Mouse (Mus musculus): Measurements from ENCODE around the gene Ankrd26. TPM values are rescaled to one million over a fixed set of nuclear protein-coding genes. Genes with fewer than 3 reads are reported as not detected.
A peak's percentile ranks its signal among the peaks of the same experiment; 100 is the strongest.
"Not testable (repeated sequence)": the region's sequence is repeated elsewhere in the genome, so short reads cannot be mapped to it uniquely, and the experiment has no call there.

Ankrd26 gene
- 16.4 and 16.8 TPM in 2 replicates for polyA plus RNA-seq (2015; fragmentation: Nextera tagmentation; extraction: Ambion mirVana)

DNA sequence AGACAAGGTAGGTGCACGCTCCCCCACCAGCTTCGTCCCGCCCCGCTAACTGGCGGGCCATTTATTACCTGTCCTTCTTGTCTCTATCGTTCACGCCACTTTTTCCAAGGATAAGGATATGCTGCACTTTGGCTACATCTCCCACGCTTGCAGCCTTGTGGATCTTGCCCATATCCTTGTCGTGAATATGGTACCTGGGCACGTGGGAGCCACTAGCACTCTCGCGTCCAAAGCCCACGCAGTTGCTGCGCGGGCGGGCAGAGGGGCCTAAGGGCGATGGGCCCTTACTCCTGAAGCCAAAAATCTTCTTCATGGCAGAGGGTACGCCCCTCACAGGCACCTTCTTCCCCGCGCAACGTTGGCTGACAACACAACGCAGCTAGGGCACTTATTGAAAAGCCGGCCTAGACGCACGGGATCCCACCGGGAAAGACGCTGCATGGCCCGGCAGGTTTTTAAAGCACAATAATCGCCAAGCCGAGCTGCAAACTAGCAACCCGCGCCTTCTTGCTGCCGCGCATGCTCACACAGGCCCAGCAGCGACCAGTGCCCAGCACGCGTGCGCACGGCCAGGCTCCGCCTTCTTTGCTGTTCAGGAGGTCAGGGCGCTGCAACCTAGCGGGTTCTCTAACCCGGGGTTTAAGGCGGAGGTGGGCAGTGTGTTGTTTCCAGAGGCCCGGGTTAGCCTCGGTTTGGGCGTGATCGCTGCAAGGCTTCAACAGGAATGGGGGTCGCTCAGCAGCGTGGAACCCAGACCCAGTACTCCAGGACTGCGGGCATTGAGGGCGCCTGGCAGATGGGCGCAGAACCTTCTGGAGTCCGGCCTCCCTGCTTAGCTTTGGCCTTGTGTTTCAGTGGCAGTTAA is at the start of gene Ankrd26:
Gene Ankrd26 (minus strand): TSS at position 482 of the 865 bp plus-strand sequence.
- WGBS = 5% methylated on average over 54 of the region's 54 CpGs
- peak within 1 kb of the TSS; percentile 75 for H3K27ac ChIP-seq

DNA sequence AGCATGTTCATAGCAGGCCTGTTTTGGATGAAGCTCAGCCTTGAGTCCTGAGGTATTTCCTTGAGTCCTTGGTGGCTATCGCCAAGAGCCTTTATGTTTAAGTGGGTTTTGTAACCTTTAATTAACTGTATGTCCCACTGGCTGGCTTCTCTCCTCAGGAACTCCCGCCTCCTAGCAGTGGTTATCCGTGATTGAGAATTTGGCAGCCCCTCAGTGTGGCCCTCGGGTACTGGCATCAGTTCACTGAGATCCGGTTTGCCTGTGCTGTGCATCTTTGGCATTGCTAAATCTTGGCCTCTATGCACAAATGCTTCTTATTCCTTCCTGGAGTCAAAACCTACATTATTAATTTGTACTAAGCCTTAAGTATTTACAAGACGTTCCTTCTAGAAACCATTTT is 46.9 kb upstream of the Ankrd26 start:
- Histone ChIP-seq H3K36me3 (peaks cover 68% of the 10 kb centered on the region), H3K27ac (no peak overlapping the region), H3K4me1 (no peaks in the 10 kb centered on the region), H3K4me3 (no peak overlapping the region), H3K9me3 (no peaks in the 10 kb centered on the region), H3K27me3 (no peaks in the 10 kb centered on the region), H3K4me2 (replicated peaks) (no peak overlapping the region), H3K9ac (no peak overlapping the region)
- WGBS = 85% methylated on average over 6 of the region's 6 CpGs
- no peak for ATAC-seq (ENCODE audit: low FRiP score, low read depth)

More for the DNA sequence above, at the start of gene Ankrd26:
- peak; percentile 97 for ATAC-seq (ENCODE audit: low FRiP score, low read depth)
- peak within 1 kb of the TSS; percentile 90 for H3K9ac ChIP-seq
- H3K4me1 ChIP-seq = peaks cover 23% of the 10 kb centered on the region
- H3K4me2 ChIP-seq (replicated peaks) = peak within 1 kb of the TSS; percentile 93
- H3K9me3 ChIP-seq = no peaks in the 10 kb centered on the region
- H3K27me3 ChIP-seq = no peaks in the 10 kb centered on the region
- peaks cover 22% of the 10 kb centered on the region for H3K36me3 ChIP-seq
- peak within 1 kb of the TSS; percentile 71 for H3K4me3 ChIP-seq

DNA sequence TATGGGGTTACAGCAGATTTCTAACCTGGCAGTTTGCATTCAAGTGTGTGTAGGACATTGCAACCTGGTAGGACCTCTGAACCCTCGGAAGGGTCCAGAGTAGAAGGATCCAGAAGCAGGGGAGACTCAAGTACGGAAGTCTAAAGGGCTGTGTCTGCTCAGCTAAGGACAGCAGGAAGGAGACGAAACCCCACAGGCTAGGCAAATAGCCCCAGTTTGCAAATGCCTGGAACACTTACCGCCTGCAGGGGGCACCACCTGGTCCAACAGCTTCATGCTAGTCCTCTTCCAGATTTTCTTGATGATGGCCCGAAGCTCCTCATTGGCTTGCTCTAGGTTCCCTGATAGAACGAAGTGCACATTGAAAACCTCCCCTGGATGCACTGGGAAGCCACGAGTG is 43.9 kb upstream of the Ankrd26 start:
- 73% methylated on average over 7 of the region's 7 CpGs for WGBS
- Histone ChIP-seq H3K9me3 (no peaks in the 10 kb centered on the region), H3K27me3 (no peaks in the 10 kb centered on the region), H3K9ac (no peak overlapping the region), H3K27ac (no peak overlapping the region), H3K4me3 (no peak overlapping the region), H3K4me2 (replicated peaks) (no peak overlapping the region), H3K4me1 (no peaks in the 10 kb centered on the region), H3K36me3 (peaks cover 82% of the 10 kb centered on the region)
- no peak for ATAC-seq (ENCODE audit: low FRiP score, low read depth)

DNA sequence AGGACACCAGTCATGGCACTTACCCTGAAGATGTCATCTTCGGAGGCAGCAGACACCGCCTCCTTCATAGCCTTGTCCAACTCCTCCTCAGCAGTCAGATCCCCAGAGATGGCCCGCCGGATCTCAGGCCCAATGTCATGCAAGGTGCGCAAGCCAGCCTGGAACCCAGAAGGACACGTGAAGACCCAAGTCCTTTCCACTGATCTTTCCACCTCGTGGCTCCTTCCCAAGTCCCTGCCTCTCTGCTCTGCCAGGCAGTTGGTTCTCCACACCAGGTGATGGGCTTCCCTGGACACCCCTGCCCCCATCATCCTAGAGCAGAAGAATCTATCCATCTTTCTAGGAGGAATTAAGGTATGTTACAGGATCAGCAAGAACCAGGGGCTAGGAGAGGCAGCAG is 41.8 kb upstream of the Ankrd26 start:
- WGBS = 91% methylated on average over 7 of the region's 7 CpGs
- peaks cover 85% of the 10 kb centered on the region for H3K36me3 ChIP-seq

DNA sequence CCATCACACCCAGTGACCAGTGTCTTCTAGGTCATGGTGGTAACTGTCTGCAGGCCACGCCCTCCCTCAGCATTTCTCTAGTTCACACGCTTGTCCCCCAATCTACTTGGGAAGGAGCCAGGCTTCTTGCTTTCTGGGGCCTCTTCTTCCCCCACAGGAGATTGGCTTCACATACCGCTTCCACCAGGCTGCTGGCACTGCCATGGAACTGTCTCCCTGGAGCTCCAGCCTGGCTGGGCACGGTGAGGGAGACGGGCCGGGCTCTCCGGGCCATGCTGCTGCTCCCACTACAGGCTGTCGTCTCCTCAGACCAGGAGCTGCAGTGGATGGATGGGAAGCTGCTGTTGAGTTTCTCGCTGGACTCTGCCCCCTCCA is 33.6 kb upstream of the Ankrd26 start:
- ATAC-seq (ENCODE audit: low FRiP score, low read depth) = no peak
- Histone ChIP-seq H3K4me3 (no peak overlapping the region), H3K9me3 (no peaks in the 10 kb centered on the region), H3K4me2 (replicated peaks) (no peak overlapping the region), H3K36me3 (peaks cover 53% of the 10 kb centered on the region), H3K4me1 (peaks cover 14% of the 10 kb centered on the region), H3K9ac (no peak overlapping the region), H3K27me3 (peaks cover 19% of the 10 kb centered on the region), H3K27ac (no peak overlapping the region)
- 79% methylated on average over 9 of the region's 9 CpGs for WGBS

More for the DNA sequence above, 41.8 kb upstream of the Ankrd26 start:
- no peak for ATAC-seq (ENCODE audit: low FRiP score, low read depth)
- H3K27ac ChIP-seq = no peak overlapping the region
- H3K9ac ChIP-seq = no peak overlapping the region
- no peaks in the 10 kb centered on the region for H3K27me3 ChIP-seq
- no peak overlapping the region for H3K4me2 ChIP-seq (replicated peaks)
- no peaks in the 10 kb centered on the region for H3K4me1 ChIP-seq
- H3K4me3 ChIP-seq = no peak overlapping the region
- H3K9me3 ChIP-seq = no peaks in the 10 kb centered on the region

DNA sequence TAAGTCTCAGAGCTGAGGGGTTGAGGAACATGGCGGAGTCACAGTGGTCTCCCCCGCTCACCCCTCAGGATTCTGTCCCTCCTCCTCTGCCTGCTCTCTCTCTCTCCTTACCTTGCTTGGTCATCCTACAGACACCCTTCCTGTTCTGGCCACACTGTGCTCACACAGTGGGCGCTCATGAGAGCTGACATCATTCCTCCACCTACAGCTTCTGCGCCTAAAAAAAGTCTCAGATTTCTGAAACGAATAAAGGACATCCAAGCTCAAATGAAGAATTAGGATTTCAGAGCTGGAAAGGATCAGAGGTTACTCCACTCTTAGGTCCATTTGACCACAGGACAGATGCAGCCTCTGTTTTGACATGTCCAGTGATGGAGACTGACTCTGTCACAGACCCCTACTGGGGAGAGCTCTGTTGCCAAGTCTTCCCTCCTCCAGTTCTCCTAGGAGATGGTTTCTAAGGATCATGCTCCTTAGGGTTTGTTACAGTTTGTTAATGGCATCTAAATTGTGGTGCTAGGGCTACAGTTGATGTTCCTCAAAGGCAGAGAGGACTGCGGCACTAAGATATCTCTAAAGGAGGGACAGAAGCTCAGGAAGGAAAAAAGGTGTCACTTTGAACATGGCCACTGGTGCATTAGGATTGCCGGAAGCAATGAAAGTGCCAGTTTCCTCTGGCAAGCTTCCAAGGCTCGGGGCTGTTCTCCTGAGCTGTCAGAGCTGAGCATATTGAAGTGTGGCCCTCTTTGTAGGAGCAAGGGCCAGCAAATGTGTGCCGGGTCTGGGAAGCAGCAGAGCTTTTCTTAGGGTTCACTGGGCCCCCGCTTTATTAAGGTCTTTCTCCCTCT is 33.0 kb upstream of the Ankrd26 start:
- WGBS = 80% methylated on average over 10 of the region's 10 CpGs
- Histone ChIP-seq H3K27me3 (peaks cover 19% of the 10 kb centered on the region), H3K4me1 (peaks cover 14% of the 10 kb centered on the region), H3K9ac (no peak overlapping the region), H3K4me2 (replicated peaks) (no peak overlapping the region), H3K36me3 (peaks cover 49% of the 10 kb centered on the region), H3K9me3 (no peaks in the 10 kb centered on the region), H3K27ac (no peak overlapping the region), H3K4me3 (no peak overlapping the region)
- ATAC-seq (ENCODE audit: low FRiP score, low read depth) = no peak

DNA sequence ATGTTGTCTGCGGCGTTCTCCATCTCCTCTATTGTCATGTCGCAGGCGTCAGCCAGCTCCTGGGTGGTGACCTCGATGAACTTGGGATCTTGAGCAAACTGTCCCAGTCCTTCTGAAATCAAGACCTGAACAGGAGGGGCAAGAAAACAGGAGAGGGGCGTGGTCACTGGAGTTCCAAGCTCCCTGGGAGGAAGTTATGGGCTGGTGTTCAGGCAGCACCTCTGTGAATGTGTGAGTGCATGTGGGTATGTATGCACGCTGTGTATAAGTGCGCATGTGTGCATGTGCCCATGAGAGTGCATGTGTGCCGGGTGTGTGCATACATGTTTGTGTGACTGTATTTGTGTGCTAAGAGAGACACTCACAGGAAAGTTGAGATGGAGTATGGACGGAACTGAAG is 32.0 kb upstream of the Ankrd26 start:
- Histone ChIP-seq H3K4me2 (replicated peaks) (peak overlapping the region; percentile 59), H3K27me3 (peaks cover 19% of the 10 kb centered on the region), H3K4me1 (peaks cover 14% of the 10 kb centered on the region), H3K9ac (peak overlapping the region; percentile 36; the same call in 1 of the 2 replicates), H3K36me3 (peaks cover 41% of the 10 kb centered on the region), H3K27ac (no peak overlapping the region), H3K9me3 (no peaks in the 10 kb centered on the region), H3K4me3 (peak overlapping the region; percentile 32)
- no peak for ATAC-seq (ENCODE audit: low FRiP score, low read depth)
- 39% methylated on average over 10 of the region's 10 CpGs for WGBS

DNA sequence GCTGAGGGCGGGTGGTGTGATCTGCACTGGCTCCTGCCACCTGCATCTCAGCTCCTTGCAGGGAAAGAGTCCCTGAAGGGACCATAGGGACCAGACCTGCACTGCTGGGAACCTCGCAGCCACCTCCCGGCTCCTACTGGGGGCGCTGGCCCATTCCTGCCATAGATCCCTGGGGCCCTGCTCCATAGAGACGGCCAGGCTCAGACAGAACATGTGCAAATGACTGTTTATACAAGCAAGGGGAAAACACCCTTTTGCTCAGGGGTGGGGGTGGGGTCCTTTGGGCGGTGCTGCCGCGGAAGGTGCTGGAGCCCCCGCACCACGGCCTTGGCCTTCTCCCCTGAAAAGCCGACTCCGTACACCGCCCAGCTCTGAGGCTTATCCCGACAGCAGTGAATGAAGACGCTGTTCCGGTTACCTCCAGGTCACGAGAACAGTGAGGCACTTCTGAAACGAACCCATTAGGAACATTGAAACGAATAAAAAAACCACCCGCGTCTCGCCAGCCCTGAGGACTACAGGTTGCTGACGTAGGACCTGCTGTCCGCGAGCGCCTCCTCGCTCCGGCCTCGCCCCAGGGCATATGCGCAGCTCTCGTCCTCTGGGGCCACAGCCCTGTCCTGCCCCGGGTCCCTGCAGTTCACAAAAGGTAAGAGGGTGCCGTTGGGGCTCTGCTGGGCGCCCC is 31.5 kb upstream of the Ankrd26 start:
- Histone ChIP-seq H3K9me3 (no peaks in the 10 kb centered on the region), H3K36me3 (peaks cover 36% of the 10 kb centered on the region), H3K9ac (peak overlapping the region; percentile 36), H3K4me2 (replicated peaks) (peak overlapping the region; percentile 59), H3K4me3 (peak overlapping the region; percentile 32), H3K27me3 (peaks cover 19% of the 10 kb centered on the region), H3K27ac (no peak overlapping the region), H3K4me1 (peaks cover 14% of the 10 kb centered on the region)
- peak; percentile 27; the same call in 1 of the 2 replicates for ATAC-seq (ENCODE audit: low FRiP score, low read depth)
- 8% methylated on average over 34 of the region's 34 CpGs for WGBS

DNA sequence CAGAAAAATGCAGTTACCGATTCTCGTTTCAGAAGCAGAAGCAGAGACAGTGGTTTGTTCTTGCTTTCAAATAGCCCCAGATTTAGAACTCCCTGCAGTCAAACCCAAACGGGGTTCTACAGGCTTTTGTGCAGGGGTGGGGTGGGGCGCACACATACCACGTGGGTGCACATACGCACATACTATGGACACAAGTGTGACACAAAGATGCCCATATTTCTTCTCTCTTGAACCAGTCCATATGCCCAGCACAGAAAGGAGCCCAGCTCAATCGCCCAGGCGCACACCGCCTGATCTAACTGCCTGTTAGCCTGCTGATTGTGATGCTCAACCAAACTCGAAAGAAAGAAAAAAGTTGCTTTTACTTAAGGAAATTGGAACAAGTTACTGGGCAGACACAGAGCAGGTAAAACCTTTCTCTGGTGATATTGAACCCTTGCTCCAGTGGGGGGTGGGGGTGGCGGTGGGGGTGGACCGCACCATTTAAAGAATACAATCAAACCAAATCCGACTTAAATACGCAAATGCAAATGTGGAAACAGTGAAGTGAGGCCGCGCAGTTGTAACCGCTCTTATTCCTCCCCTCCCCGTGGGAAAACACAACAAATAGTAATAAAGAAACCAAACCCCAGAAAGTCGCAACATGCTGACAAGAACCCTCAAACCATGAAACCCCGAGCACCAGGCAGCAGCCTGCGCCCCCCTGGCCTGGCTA is 30.8 kb upstream of the Ankrd26 start:
- ATAC-seq (ENCODE audit: low FRiP score, low read depth) = no peak
- H3K27me3 ChIP-seq = peaks cover 19% of the 10 kb centered on the region
- no peaks in the 10 kb centered on the region for H3K9me3 ChIP-seq
- no peak overlapping the region for H3K9ac ChIP-seq
- H3K4me1 ChIP-seq = peaks cover 14% of the 10 kb centered on the region
- H3K36me3 ChIP-seq = peaks cover 29% of the 10 kb centered on the region
- 45% methylated on average over 21 of the region's 21 CpGs for WGBS
- H3K4me2 ChIP-seq (replicated peaks) = peak overlapping the region; percentile 59
- peak overlapping the region; percentile 32 for H3K4me3 ChIP-seq
- H3K27ac ChIP-seq = no peak overlapping the region

DNA sequence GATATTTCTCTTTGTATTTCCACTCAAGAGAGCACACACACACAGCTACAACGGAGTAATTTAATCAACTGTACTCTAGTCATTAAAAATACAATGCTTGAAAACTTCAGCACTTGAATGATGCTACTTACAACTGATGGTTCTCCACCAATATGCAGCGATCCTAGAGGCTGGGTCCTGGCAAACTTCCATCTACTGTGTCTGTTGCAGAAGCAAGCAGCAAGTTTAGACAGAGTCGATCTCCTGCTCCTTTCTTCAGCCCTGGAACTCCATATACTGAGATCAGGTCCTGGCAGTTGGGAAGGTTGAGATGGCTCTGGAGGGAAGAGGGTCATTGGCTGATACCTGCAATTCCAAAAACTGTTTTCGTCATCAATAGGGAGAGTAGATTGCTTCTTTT is 16.7 kb upstream of the Ankrd26 start:
- H3K4me3 ChIP-seq; H3K9me3 ChIP-seq; H3K27ac ChIP-seq; H3K27me3 ChIP-seq; H3K4me2 ChIP-seq (replicated peaks); H3K36me3 ChIP-seq; H3K9ac ChIP-seq; ATAC-seq (ENCODE audit: low FRiP score, low read depth); H3K4me1 ChIP-seq: not testable (repeated sequence)
- WGBS = 83% methylated on average over 4 of the region's 4 CpGs

DNA sequence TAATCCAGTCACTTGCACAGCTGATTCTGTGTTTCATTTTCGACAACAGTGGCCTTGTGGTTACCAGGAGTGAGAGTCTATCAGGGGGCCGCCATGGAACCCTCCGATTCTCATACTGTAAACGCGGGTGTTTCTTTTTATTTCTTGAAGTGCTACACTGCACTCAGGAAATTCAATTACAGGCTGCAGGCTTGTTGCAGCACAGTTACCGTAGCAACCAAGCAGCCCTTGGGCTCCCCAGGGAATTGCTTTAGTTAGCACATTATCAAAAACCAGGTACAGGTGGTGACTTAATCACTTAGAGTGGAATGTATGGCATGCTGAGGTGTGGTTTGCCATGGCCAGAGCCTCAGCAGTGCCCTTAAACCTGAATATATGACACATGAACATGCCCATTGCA is 12.3 kb upstream of the Ankrd26 start:
- Histone ChIP-seq H3K4me2 (replicated peaks) (no peak overlapping the region), H3K9ac (no peak overlapping the region), H3K36me3 (no peaks in the 10 kb centered on the region), H3K9me3 (no peaks in the 10 kb centered on the region), H3K27me3 (no peaks in the 10 kb centered on the region), H3K27ac (no peak overlapping the region), H3K4me1 (peaks cover 7% of the 10 kb centered on the region; the same call in 1 of the 2 replicates), H3K4me3 (no peak overlapping the region)
- ATAC-seq (ENCODE audit: low FRiP score, low read depth) = 0 out of 2 replicates have a peak, but pooled peaks have one; percentile 48
- 45% methylated on average over 6 of the region's 6 CpGs for WGBS
